Mouse (Mus musculus): ENCODE measurements around the gene Psors1c2. TPM values are rescaled to one million over a fixed set of nuclear protein-coding genes. Genes with fewer than 3 reads are reported as not detected.
"Not testable (repeated sequence)": the region's sequence is repeated elsewhere in the genome, so short reads cannot be mapped to it uniquely, and the experiment has no call there.

Psors1c2 gene
- polyA plus RNA-seq, 1 experiment: 0.63 TPM

GRCm38 (mm10) chr17:35504628-35505481 is 28.1 kb upstream of the Psors1c2 start:
- TF ChIP-seq CTCF (IDR thresholded peaks at IDR 0.05; ENCODE audit: borderline replicate concordance, insufficient read depth, low read length) (no peak), POLR2A (IDR thresholded peaks at IDR 0.05; ENCODE audit: low read depth, low read length) (no peak)
- no peak overlapping the region for H3K27ac ChIP-seq (ENCODE audit: insufficient read depth, low read length)

DNA sequence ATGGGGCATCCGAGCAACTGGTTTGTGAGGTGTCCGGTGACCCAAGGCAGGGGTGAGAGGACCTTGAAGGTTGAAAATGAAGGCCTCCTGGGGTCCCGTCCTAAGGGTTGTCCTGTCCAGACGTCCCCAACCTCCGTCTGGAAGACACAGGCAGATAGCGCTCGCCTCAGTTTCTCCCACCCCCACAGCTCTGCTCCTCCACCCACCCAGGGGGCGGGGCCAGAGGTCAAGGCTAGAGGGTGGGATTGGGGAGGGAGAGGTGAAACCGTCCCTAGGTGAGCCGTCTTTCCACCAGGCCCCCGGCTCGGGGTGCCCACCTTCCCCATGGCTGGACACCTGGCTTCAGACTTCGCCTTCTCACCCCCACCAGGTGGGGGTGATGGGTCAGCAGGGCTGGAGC is 27.2 kb upstream of the Psors1c2 start, which contains the start of gene Pou5f1:
Gene Pou5f1 (plus strand): TSS at position 243 of the 400 bp plus-strand sequence.
- TF ChIP-seq CTCF (IDR thresholded peaks at IDR 0.05; ENCODE audit: borderline replicate concordance, insufficient read depth, low read length) (no peak), POLR2A (IDR thresholded peaks at IDR 0.05; ENCODE audit: low read depth, low read length) (no peak)
- H3K4me3 ChIP-seq (ENCODE audit: insufficient read depth, low read length): no peak within 1 kb of the TSS
- no peaks in the 10 kb centered on the region for H3K4me1 ChIP-seq (ENCODE audit: control insufficient read depth, insufficient read depth, low read length)
- H3K27ac ChIP-seq (ENCODE audit: insufficient read depth, low read length): no peak within 1 kb of the TSS

More at GRCm38 (mm10) chr17:35504628-35505481, 28.1 kb upstream of the Psors1c2 start:
- H3K4me1 ChIP-seq (ENCODE audit: control insufficient read depth, insufficient read depth, low read length): no peaks in the 10 kb centered on the region
- H3K4me3 ChIP-seq (ENCODE audit: insufficient read depth, low read length): no peak overlapping the region

GRCm38 (mm10) chr17:35506881-35507280 is 26.1 kb upstream of the Psors1c2 start:
- Histone ChIP-seq H3K27ac (ENCODE audit: insufficient read depth, low read length) (no peak overlapping the region), H3K4me1 (ENCODE audit: control insufficient read depth, insufficient read depth, low read length) (no peaks in the 10 kb centered on the region), H3K4me3 (ENCODE audit: insufficient read depth, low read length) (no peak overlapping the region)
- TF ChIP-seq CTCF (IDR thresholded peaks at IDR 0.05; ENCODE audit: borderline replicate concordance, insufficient read depth, low read length) (no peak), POLR2A (IDR thresholded peaks at IDR 0.05; ENCODE audit: low read depth, low read length) (no peak)

- Histone ChIP-seq H3K4me3 (ENCODE audit: insufficient read depth, low read length) (no peak overlapping the region), H3K4me1 (ENCODE audit: control insufficient read depth, insufficient read depth, low read length) (no peaks in the 10 kb centered on the region), H3K27ac (ENCODE audit: insufficient read depth, low read length) (no peak overlapping the region)
- TF ChIP-seq CTCF (IDR thresholded peaks at IDR 0.05; ENCODE audit: borderline replicate concordance, insufficient read depth, low read length): no peak
- TF ChIP-seq POLR2A (IDR thresholded peaks at IDR 0.05; ENCODE audit: low read depth, low read length): no peak
Measured at GRCm38 (mm10) chr17:35507556-35508260, 25.3 kb upstream of the Psors1c2 start.

- H3K4me3 ChIP-seq (ENCODE audit: insufficient read depth, low read length); H3K4me1 ChIP-seq (ENCODE audit: control insufficient read depth, insufficient read depth, low read length); H3K27ac ChIP-seq (ENCODE audit: insufficient read depth, low read length): not testable (repeated sequence)
Measured at GRCm38 (mm10) chr17:35508279-35508678, 24.7 kb upstream of the Psors1c2 start.

- Histone ChIP-seq H3K4me3 (ENCODE audit: insufficient read depth, low read length) (no peak overlapping the region), H3K27ac (ENCODE audit: insufficient read depth, low read length) (no peak overlapping the region), H3K4me1 (ENCODE audit: control insufficient read depth, insufficient read depth, low read length) (peaks cover 3% of the 10 kb centered on the region; the same call in 1 of the 2 replicates)
- TF ChIP-seq CTCF (IDR thresholded peaks at IDR 0.05; ENCODE audit: borderline replicate concordance, insufficient read depth, low read length) (peak; percentile 54; the same call in 1 of the 2 replicates), POLR2A (IDR thresholded peaks at IDR 0.05; ENCODE audit: low read depth, low read length) (no peak)
Measured at GRCm38 (mm10) chr17:35509284-35509683, 23.7 kb upstream of the Psors1c2 start.

DNA sequence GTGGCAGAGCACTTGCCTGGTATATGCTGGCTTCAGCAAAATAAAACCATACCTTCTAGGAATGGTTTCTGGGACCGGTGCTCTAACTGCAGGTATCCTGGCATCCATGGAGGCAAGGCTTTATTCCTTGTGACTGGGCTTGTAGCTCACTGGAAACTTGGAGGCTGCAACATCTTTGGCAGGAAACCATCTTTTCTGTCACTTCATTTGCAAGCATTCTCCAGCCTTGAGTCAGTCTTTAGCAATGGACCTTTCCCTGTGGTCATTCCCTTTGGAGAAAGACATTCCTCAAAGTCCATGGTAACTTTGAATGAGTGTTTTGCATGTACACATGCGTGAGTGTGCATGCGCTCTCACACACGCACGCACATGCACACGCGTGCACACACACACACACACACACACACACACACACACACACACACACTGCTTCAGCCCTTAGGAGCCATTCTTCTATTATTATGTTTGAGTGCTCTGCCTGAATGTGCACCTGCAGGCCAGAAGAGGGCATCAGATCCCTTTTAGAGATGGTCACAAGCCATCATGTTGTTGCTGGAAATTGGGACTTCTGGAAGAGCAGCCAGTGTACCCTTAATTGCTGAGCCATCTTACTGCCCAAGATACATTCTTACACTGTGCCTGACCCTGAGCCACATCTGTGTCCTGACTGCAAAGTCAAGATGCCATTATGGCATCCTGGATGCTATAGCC is 19.9 kb upstream of the Psors1c2 start:
- TF ChIP-seq CTCF (IDR thresholded peaks at IDR 0.05; ENCODE audit: borderline replicate concordance, insufficient read depth, low read length) (peak; percentile 17; the same call in 1 of the 2 replicates), POLR2A (IDR thresholded peaks at IDR 0.05; ENCODE audit: low read depth, low read length) (no peak)
- H3K4me3 ChIP-seq (ENCODE audit: insufficient read depth, low read length): no peak overlapping the region
- no peak overlapping the region for H3K27ac ChIP-seq (ENCODE audit: insufficient read depth, low read length)
- H3K4me1 ChIP-seq (ENCODE audit: control insufficient read depth, insufficient read depth, low read length): peaks cover 17% of the 10 kb centered on the region

- Histone ChIP-seq H3K4me3 (ENCODE audit: insufficient read depth, low read length) (no peak overlapping the region), H3K27ac (ENCODE audit: insufficient read depth, low read length) (no peak overlapping the region), H3K4me1 (ENCODE audit: control insufficient read depth, insufficient read depth, low read length) (peaks cover 18% of the 10 kb centered on the region)
- TF ChIP-seq POLR2A (IDR thresholded peaks at IDR 0.05; ENCODE audit: low read depth, low read length): no peak
- TF ChIP-seq CTCF (IDR thresholded peaks at IDR 0.05; ENCODE audit: borderline replicate concordance, insufficient read depth, low read length): peak; percentile 14; the same call in 1 of the 2 replicates
Measured at GRCm38 (mm10) chr17:35513886-35514285, 19.1 kb upstream of the Psors1c2 start.

- TF ChIP-seq POLR2A (IDR thresholded peaks at IDR 0.05; ENCODE audit: low read depth, low read length): no peak
- TF ChIP-seq CTCF (IDR thresholded peaks at IDR 0.05; ENCODE audit: borderline replicate concordance, insufficient read depth, low read length): no peak
- H3K27ac ChIP-seq (ENCODE audit: insufficient read depth, low read length): no peak overlapping the region
- H3K4me1 ChIP-seq (ENCODE audit: control insufficient read depth, insufficient read depth, low read length): peaks cover 18% of the 10 kb centered on the region
- H3K4me3 ChIP-seq (ENCODE audit: insufficient read depth, low read length): 0 out of 2 replicates have a peak overlapping the region, but pooled peaks have one; percentile 23
Measured at GRCm38 (mm10) chr17:35514756-35515155, 18.2 kb upstream of the Psors1c2 start.
